Mouse (Mus musculus): ENCODE measurements at regions not wholly inside any gene's neighbourhood (a gene's known extent, or its start where the extent isn't known, plus 50 kb on each side); places are given as distances from the start of the nearest gene placed in this dataset.

GRCm38 (mm10) chr6:67186537-67187274, 51.3 kb upstream of the Serbp1 start:
- H3K36me3 ChIP-seq (ENCODE audit: control insufficient read depth, insufficient read depth, low read length), result no peaks in the 10 kb centered on the region
- H3K9me3 ChIP-seq (replicated peaks; ENCODE audit: control insufficient read depth, low read length), result no peaks in the 10 kb centered on the region
- H3K4me3 ChIP-seq (ENCODE audit: low read depth, low read length), result no peak overlapping the region
- WGBS (ENCODE audit: insufficient replicate concordance), result 68% methylated on average over 7 of the region's 7 CpGs
- no peak overlapping the region for H3K9ac ChIP-seq (ENCODE audit: low read depth, low read length)
- H3K4me2 ChIP-seq, result no peak overlapping the region
- no peaks in the 10 kb centered on the region for H3K27me3 ChIP-seq (ENCODE audit: control insufficient read depth, insufficient read depth, low read length)
- no peak overlapping the region for H3K27ac ChIP-seq (ENCODE audit: low read depth, low read length)
- no peaks in the 10 kb centered on the region for H3K4me1 ChIP-seq (ENCODE audit: control insufficient read depth, insufficient read depth, low read length)
- no peak for ATAC-seq (replicated peaks; ENCODE audit: insufficient number of reproducible peaks, low FRiP score, low TSS enrichment)

GRCm38 (mm10) chr6:67184662-67185061, 53.3 kb upstream of the Serbp1 start:
- ATAC-seq (replicated peaks; ENCODE audit: insufficient number of reproducible peaks, low FRiP score, low TSS enrichment), result no peak
- no peaks in the 10 kb centered on the region for H3K27me3 ChIP-seq (ENCODE audit: control insufficient read depth, insufficient read depth, low read length)
- 73% methylated on average over 2 of the region's 2 CpGs for WGBS (ENCODE audit: insufficient replicate concordance)
- H3K27ac ChIP-seq (ENCODE audit: low read depth, low read length), result no peak overlapping the region
- no peak overlapping the region for H3K4me3 ChIP-seq (ENCODE audit: low read depth, low read length)
- no peak overlapping the region for H3K9ac ChIP-seq (ENCODE audit: low read depth, low read length)
- H3K9me3 ChIP-seq (replicated peaks; ENCODE audit: control insufficient read depth, low read length), result no peaks in the 10 kb centered on the region
- no peaks in the 10 kb centered on the region for H3K36me3 ChIP-seq (ENCODE audit: control insufficient read depth, insufficient read depth, low read length)
- H3K4me1 ChIP-seq (ENCODE audit: control insufficient read depth, insufficient read depth, low read length), result no peaks in the 10 kb centered on the region
- no peak overlapping the region for H3K4me2 ChIP-seq

GRCm38 (mm10) chr6:67183481-67184215, 54.3 kb upstream of the Serbp1 start:
- Histone ChIP-seq H3K27me3 (ENCODE audit: control insufficient read depth, insufficient read depth, low read length) (no peaks in the 10 kb centered on the region), H3K4me2 (no peak overlapping the region), H3K27ac (ENCODE audit: low read depth, low read length) (no peak overlapping the region), H3K9me3 (replicated peaks; ENCODE audit: control insufficient read depth, low read length) (no peaks in the 10 kb centered on the region), H3K36me3 (ENCODE audit: control insufficient read depth, insufficient read depth, low read length) (no peaks in the 10 kb centered on the region), H3K9ac (ENCODE audit: low read depth, low read length) (0 out of 2 replicates have a peak overlapping the region, but pooled peaks have one; percentile 22), H3K4me3 (ENCODE audit: low read depth, low read length) (no peak overlapping the region), H3K4me1 (ENCODE audit: control insufficient read depth, insufficient read depth, low read length) (no peaks in the 10 kb centered on the region)
- ATAC-seq (replicated peaks; ENCODE audit: insufficient number of reproducible peaks, low FRiP score, low TSS enrichment), result no peak
- WGBS (ENCODE audit: insufficient replicate concordance), result 76% methylated on average over 15 of the region's 15 CpGs

GRCm38 (mm10) chr6:67182453-67182852, 55.5 kb upstream of the Serbp1 start:
- WGBS (ENCODE audit: insufficient replicate concordance), result 81% methylated on average over 2 of the region's 2 CpGs
- H3K36me3 ChIP-seq (ENCODE audit: control insufficient read depth, insufficient read depth, low read length), result no peaks in the 10 kb centered on the region
- no peak overlapping the region for H3K27ac ChIP-seq (ENCODE audit: low read depth, low read length)
- ATAC-seq (replicated peaks; ENCODE audit: insufficient number of reproducible peaks, low FRiP score, low TSS enrichment), result no peak
- no peak overlapping the region for H3K9ac ChIP-seq (ENCODE audit: low read depth, low read length)
- H3K9me3 ChIP-seq (replicated peaks; ENCODE audit: control insufficient read depth, low read length), result no peaks in the 10 kb centered on the region
- H3K27me3 ChIP-seq (ENCODE audit: control insufficient read depth, insufficient read depth, low read length), result no peaks in the 10 kb centered on the region
- peaks cover 3% of the 10 kb centered on the region; the same call in 1 of the 2 replicates for H3K4me1 ChIP-seq (ENCODE audit: control insufficient read depth, insufficient read depth, low read length)
- H3K4me2 ChIP-seq, result no peak overlapping the region
- no peak overlapping the region for H3K4me3 ChIP-seq (ENCODE audit: low read depth, low read length)

GRCm38 (mm10) chr6:67181459-67181858, 56.5 kb upstream of the Serbp1 start:
- H3K36me3 ChIP-seq (ENCODE audit: control insufficient read depth, insufficient read depth, low read length), result no peaks in the 10 kb centered on the region
- no peak overlapping the region for H3K4me3 ChIP-seq (ENCODE audit: low read depth, low read length)
- no peak for ATAC-seq (replicated peaks; ENCODE audit: insufficient number of reproducible peaks, low FRiP score, low TSS enrichment)
- no peak overlapping the region for H3K4me2 ChIP-seq
- WGBS (ENCODE audit: insufficient replicate concordance), result 72% methylated on average over 4 of the region's 4 CpGs
- peaks cover 3% of the 10 kb centered on the region; the same call in 1 of the 2 replicates for H3K4me1 ChIP-seq (ENCODE audit: control insufficient read depth, insufficient read depth, low read length)
- H3K27ac ChIP-seq (ENCODE audit: low read depth, low read length), result no peak overlapping the region
- H3K9me3 ChIP-seq (replicated peaks; ENCODE audit: control insufficient read depth, low read length), result no peaks in the 10 kb centered on the region
- no peaks in the 10 kb centered on the region for H3K27me3 ChIP-seq (ENCODE audit: control insufficient read depth, insufficient read depth, low read length)
- no peak overlapping the region for H3K9ac ChIP-seq (ENCODE audit: low read depth, low read length)

GRCm38 (mm10) chr6:67179416-67179815, 58.6 kb upstream of the Serbp1 start:
- Histone ChIP-seq H3K36me3 (ENCODE audit: control insufficient read depth, insufficient read depth, low read length) (no peaks in the 10 kb centered on the region), H3K4me2 (no peak overlapping the region), H3K27ac (ENCODE audit: low read depth, low read length) (no peak overlapping the region), H3K4me1 (ENCODE audit: control insufficient read depth, insufficient read depth, low read length) (peaks cover 3% of the 10 kb centered on the region; the same call in 1 of the 2 replicates), H3K4me3 (ENCODE audit: low read depth, low read length) (no peak overlapping the region), H3K9me3 (replicated peaks; ENCODE audit: control insufficient read depth, low read length) (peaks cover 2% of the 10 kb centered on the region; the same call in 1 of the 2 replicates), H3K9ac (ENCODE audit: low read depth, low read length) (no peak overlapping the region), H3K27me3 (ENCODE audit: control insufficient read depth, insufficient read depth, low read length) (no peaks in the 10 kb centered on the region)
- no peak for ATAC-seq (replicated peaks; ENCODE audit: insufficient number of reproducible peaks, low FRiP score, low TSS enrichment)
- 69% methylated on average over 7 of the region's 7 CpGs for WGBS (ENCODE audit: insufficient replicate concordance)

- H3K9ac ChIP-seq (ENCODE audit: low read depth, low read length), result no peak overlapping the region
- peaks cover 3% of the 10 kb centered on the region; the same call in 1 of the 2 replicates for H3K4me1 ChIP-seq (ENCODE audit: control insufficient read depth, insufficient read depth, low read length)
- H3K4me2 ChIP-seq, result no peak overlapping the region
- no peak overlapping the region for H3K4me3 ChIP-seq (ENCODE audit: low read depth, low read length)
- no peaks in the 10 kb centered on the region for H3K27me3 ChIP-seq (ENCODE audit: control insufficient read depth, insufficient read depth, low read length)
- 85% methylated on average over 4 of the region's 4 CpGs for WGBS (ENCODE audit: insufficient replicate concordance)
- H3K27ac ChIP-seq (ENCODE audit: low read depth, low read length), result no peak overlapping the region
- no peak for ATAC-seq (replicated peaks; ENCODE audit: insufficient number of reproducible peaks, low FRiP score, low TSS enrichment)
- H3K36me3 ChIP-seq (ENCODE audit: control insufficient read depth, insufficient read depth, low read length), result no peaks in the 10 kb centered on the region
- H3K9me3 ChIP-seq (replicated peaks; ENCODE audit: control insufficient read depth, low read length), result peaks cover 2% of the 10 kb centered on the region; the same call in 1 of the 2 replicates
Observed at GRCm38 (mm10) chr6:67178531-67178930, 59.4 kb upstream of the Serbp1 start.

- no peaks in the 10 kb centered on the region for H3K27me3 ChIP-seq (ENCODE audit: control insufficient read depth, insufficient read depth, low read length)
- WGBS (ENCODE audit: insufficient replicate concordance), result 19% methylated on average over 1 of the region's 1 CpGs
Observed at GRCm38 (mm10) chr6:67178101-67178500, 59.9 kb upstream of the Serbp1 start.

More at GRCm38 (mm10) chr6:67178101-67178500, 59.9 kb upstream of the Serbp1 start:
- ATAC-seq (replicated peaks; ENCODE audit: insufficient number of reproducible peaks, low FRiP score, low TSS enrichment), result 0 out of 2 replicates have a peak, but pooled peaks have one; percentile 26
- Histone ChIP-seq H3K36me3 (ENCODE audit: control insufficient read depth, insufficient read depth, low read length) (no peaks in the 10 kb centered on the region), H3K9me3 (replicated peaks; ENCODE audit: control insufficient read depth, low read length) (peaks cover 2% of the 10 kb centered on the region; the same call in 1 of the 2 replicates), H3K27ac (ENCODE audit: low read depth, low read length) (no peak overlapping the region), H3K4me2 (no peak overlapping the region), H3K9ac (ENCODE audit: low read depth, low read length) (no peak overlapping the region), H3K4me1 (ENCODE audit: control insufficient read depth, insufficient read depth, low read length) (peaks cover 3% of the 10 kb centered on the region; the same call in 1 of the 2 replicates), H3K4me3 (ENCODE audit: low read depth, low read length) (no peak overlapping the region)

Data from heart, embryonic 11.5 days (tissue).